Mouse (Mus musculus) hindbrain, postnatal 0 days (tissue): ENCODE measurements around the gene Oxld1. TPM values are rescaled to one million over a fixed set of nuclear protein-coding genes. Genes with fewer than 3 reads are reported as not detected.

Experiments used
- ATAC-seq: fragments of 200-750 bp; cut with Nextera tagmentation; 2 replicates; pipeline ENCODE4 v1.8.0; 2017; ENCODE audit warnings: mild to moderate bottlenecking, moderate TSS enrichment, moderate library complexity
- DNase-seq: peaks from one replicate; pipeline ENCODE4 v3.0.0-alpha.2; 2015; ENCODE audit warnings: low spot score
- H3K27ac ChIP-seq: fragments of 300-500 bp; sonication (generic); 2 replicates; pipeline ENCODE4 v1.5.1; 2014; ENCODE audit warnings: mild to moderate bottlenecking
- H3K27me3 ChIP-seq: fragments of 300-500 bp; sonication (generic); 2 replicates; pipeline ENCODE4 v1.6.1; 2014; ENCODE audit warnings: low read length, mixed read lengths; ENCODE audit not compliant: insufficient read depth
- H3K36me3 ChIP-seq: fragments of 300-500 bp; sonication (generic); 2 replicates; pipeline ENCODE4 v1.6.1; 2014; ENCODE audit warnings: low read length, mixed read lengths; ENCODE audit not compliant: insufficient read depth
- H3K4me1 ChIP-seq: fragments of 300-500 bp; sonication (generic); 2 replicates; pipeline ENCODE4 v1.6.1; 2014; ENCODE audit warnings: antibody characterized with exemption, low read length, mixed read lengths; ENCODE audit not compliant: insufficient read depth
- H3K4me2 ChIP-seq: fragments of 300-500 bp; sonication (generic); 2 replicates; pipeline ENCODE4 v1.6.1; 2014; ENCODE audit warnings: low read depth, mild to moderate bottlenecking, low read length, moderate library complexity, mixed read lengths
- H3K4me3 ChIP-seq: fragments of 300-500 bp; sonication (generic); 2 replicates; pipeline ENCODE4 v1.5.1; 2014; ENCODE audit warnings: low read length
- H3K9ac ChIP-seq: fragments of 300-500 bp; sonication (generic); replicated peaks from 2 replicates; pipeline ENCODE4 v1.6.1; 2014; ENCODE audit warnings: mild to moderate bottlenecking, low read length, moderate library complexity, mixed read lengths
- H3K9me3 ChIP-seq: fragments of 300-500 bp; sonication (generic); 2 replicates; pipeline ENCODE4 v1.6.1; 2016; ENCODE audit warnings: low read length, mixed read lengths
- CTCF ChIP-seq: IDR thresholded peaks from 2 replicates; pipeline ENCODE4 v1.5.1; 2016; ENCODE audit warnings: antibody characterized with exemption, control low read depth, low read depth
- WGBS: fragments of 180-500 bp; shearing (Covaris S2); extraction: QIAGEN DNeasy Blood & Tissue Kit; methylation state at CpG from one replicate; pipeline ENCODE4 v1.1.7; 2014; 5-methylcytosine and 5-hydroxymethylcytosine counted together
- polyA plus RNA-seq: library from polyadenylated mRNA; unstranded; fragments of >200 nt; fragmentation: Nextera tagmentation; extraction: Ambion mirVana; gene quantifications from 2 replicates; pipeline ENCODE4 v1.2.1, GENCODE M21; 2015
- total RNA-seq: library from RNA; depleted of rRNA; stranded (reverse); fragments of >200 nt; gene quantifications from 2 replicates; pipeline ENCODE4 v1.2.3, GENCODE M21; 2014

The Oxld1 gene
- total and polyA plus RNA-seq, 2 experiments from 2014 or later: 11.7 to 13.3 TPM

GRCm38 (mm10) chr11:120491317-120492023 is 33.6 kb upstream of the Oxld1 start, which contains the start of gene Slc25a10:
Gene Slc25a10 (plus strand): TSS chr11:120491840.
- DNase-seq (peak; percentile 95), ATAC-seq (peak; percentile 89)
- peak within 1 kb of the TSS; percentile 76 for H3K27ac ChIP-seq
- H3K9ac ChIP-seq: peak within 1 kb of the TSS; percentile 59
- H3K4me2 ChIP-seq: peak within 1 kb of the TSS; percentile 77
- no peaks in the 10 kb centered on the region for H3K27me3 ChIP-seq
- H3K4me3 ChIP-seq: peak within 1 kb of the TSS; percentile 63
- no peaks in the 10 kb centered on the region for H3K9me3 ChIP-seq
- TF ChIP-seq CTCF: no peak
- under 1% methylated on average over 35 of the region's 35 CpGs for WGBS
- H3K36me3 ChIP-seq: peaks cover 35% of the 10 kb centered on the region
- peaks cover 19% of the 10 kb centered on the region for H3K4me1 ChIP-seq

- ATAC-seq: no peak
- Histone ChIP-seq H3K4me2 (peak overlapping the region; percentile 77; the same call in 1 of the 2 replicates), H3K27me3 (no peaks in the 10 kb centered on the region), H3K9ac (no peak overlapping the region), H3K9me3 (no peaks in the 10 kb centered on the region), H3K4me1 (peaks cover 24% of the 10 kb centered on the region), H3K4me3 (no peak overlapping the region), H3K27ac (peak overlapping the region; percentile 76), H3K36me3 (peaks cover 26% of the 10 kb centered on the region)
- 29% methylated on average over 4 of the region's 4 CpGs for WGBS
- TF ChIP-seq CTCF: peak; percentile 33; the same call in 1 of the 2 replicates
- no peak for DNase-seq
These were observed 32.6 kb upstream of the Oxld1 start for GRCm38 (mm10) chr11:120490291-120491046.

GRCm38 (mm10) chr11:120489054-120489761 is 31.3 kb upstream of the Oxld1 start:
- Histone ChIP-seq H3K27ac (0 out of 2 replicates have a peak overlapping the region, but pooled peaks have one; percentile 15), H3K9ac (no peak overlapping the region), H3K4me1 (peaks cover 26% of the 10 kb centered on the region), H3K36me3 (peaks cover 16% of the 10 kb centered on the region), H3K4me2 (no peak overlapping the region), H3K9me3 (no peaks in the 10 kb centered on the region), H3K4me3 (no peak overlapping the region), H3K27me3 (no peaks in the 10 kb centered on the region)
- DNase-seq (peak; percentile 89), ATAC-seq (peak; percentile 16; the same call in 1 of the 2 replicates)
- peak; percentile 94 for TF ChIP-seq CTCF
- WGBS: 63% methylated on average over 4 of the region's 4 CpGs

GRCm38 (mm10) chr11:120488516-120488915 is 30.6 kb upstream of the Oxld1 start:
- no peak for ATAC-seq
- H3K4me1 ChIP-seq: peaks cover 26% of the 10 kb centered on the region

GRCm38 (mm10) chr11:120485251-120485650 is 27.4 kb upstream of the Oxld1 start:
- H3K4me1 ChIP-seq: peaks cover 9% of the 10 kb centered on the region; the same call in 1 of the 2 replicates
- no peaks in the 10 kb centered on the region for H3K27me3 ChIP-seq
- peak overlapping the region; percentile 81 for H3K4me2 ChIP-seq
- H3K4me3 ChIP-seq: peak overlapping the region; percentile 97
- peak overlapping the region; percentile 88; the same call in 1 of the 2 replicates for H3K27ac ChIP-seq
- H3K9me3 ChIP-seq: no peaks in the 10 kb centered on the region
- no peak for TF ChIP-seq CTCF
- DNase-seq: no peak
- H3K9ac ChIP-seq: peak overlapping the region; percentile 92
- H3K36me3 ChIP-seq: peaks cover 38% of the 10 kb centered on the region
- WGBS: 12% methylated on average over 10 of the region's 10 CpGs
- no peak for ATAC-seq

More at GRCm38 (mm10) chr11:120488516-120488915, 30.6 kb upstream of the Oxld1 start:
- H3K27ac ChIP-seq: no peak overlapping the region
- no peak overlapping the region for H3K9ac ChIP-seq
- 83% methylated on average over 4 of the region's 4 CpGs for WGBS
- no peak overlapping the region for H3K4me3 ChIP-seq
- DNase-seq: no peak
- H3K4me2 ChIP-seq: no peak overlapping the region
- TF ChIP-seq CTCF: no peak
- no peaks in the 10 kb centered on the region for H3K27me3 ChIP-seq
- H3K36me3 ChIP-seq: peaks cover 18% of the 10 kb centered on the region
- H3K9me3 ChIP-seq: no peaks in the 10 kb centered on the region

- peak; percentile 99 for DNase-seq
- ATAC-seq: peak; percentile 96
- peak; percentile 8 for TF ChIP-seq CTCF
- H3K9ac ChIP-seq: peak within 1 kb of the TSS; percentile 92
- peaks cover 46% of the 10 kb centered on the region for H3K36me3 ChIP-seq
- under 1% methylated on average over 58 of the region's 60 CpGs for WGBS
- peak within 1 kb of the TSS; percentile 88 for H3K27ac ChIP-seq
- H3K4me1 ChIP-seq: peaks cover 9% of the 10 kb centered on the region; the same call in 1 of the 2 replicates
- peak within 1 kb of the TSS; percentile 97 for H3K4me3 ChIP-seq
- peak within 1 kb of the TSS; percentile 81 for H3K4me2 ChIP-seq
- no peaks in the 10 kb centered on the region for H3K27me3 ChIP-seq
- H3K9me3 ChIP-seq: no peaks in the 10 kb centered on the region
These were observed 26.6 kb upstream of the Oxld1 start, which contains the start of gene Mrpl12 for GRCm38 (mm10) chr11:120484265-120484981. Gene Mrpl12 (plus strand): TSS chr11:120484613.
